In genomic region chrX:134424263-134424662, GRCm38 (mm10) we compare ENCODE assay signal across 32 mouse cellular contexts. TPM values are rescaled to one million over a fixed set of nuclear protein-coding genes. Genes with fewer than 3 reads are reported as not detected.
"Had no signal": no experiment of that assay in that cellular context is flagged by ENCODE, and none has a peak within 500 bp of the region (broad histone marks: within the 10 kb centered on the region; RNA-seq: fewer than 3 reads in every experiment).

No protein-coding gene starts in this region.

- H3K36me3 ChIP-seq: heart, embryonic 13.5 days; heart, embryonic 15.5 days; hindbrain, embryonic 13.5 days; intestine, embryonic 15.5 days; limb, embryonic 10.5 days; limb, embryonic 12.5 days had no signal

- H3K27me3 ChIP-seq: heart, embryonic 13.5 days; heart, embryonic 15.5 days; hindbrain, embryonic 13.5 days; intestine, embryonic 15.5 days had no signal

- H3K9me3 ChIP-seq: heart, embryonic 13.5 days; heart, embryonic 15.5 days; hindbrain, embryonic 13.5 days; intestine, embryonic 15.5 days; limb, embryonic 10.5 days; limb, embryonic 12.5 days had no signal

- H3K4me3 ChIP-seq: gastrocnemius, adult 2 months; heart, adult 2 months; heart, embryonic 13.5 days; heart, embryonic 15.5 days; hindbrain, embryonic 13.5 days; intestine, embryonic 15.5 days; layer of hippocampus, adult 2 months; left cerebral cortex, adult 2 months; limb, embryonic 10.5 days; limb, embryonic 12.5 days had no signal

- H3K27ac ChIP-seq: gastrocnemius, adult 2 months; heart, adult 2 months; heart, embryonic 13.5 days; heart, embryonic 15.5 days; hindbrain, embryonic 13.5 days; intestine, embryonic 15.5 days; layer of hippocampus, adult 2 months; left cerebral cortex, adult 2 months; limb, embryonic 10.5 days; limb, embryonic 12.5 days had no signal

- H3K4me1 ChIP-seq: heart, embryonic 13.5 days; hindbrain, embryonic 13.5 days; intestine, embryonic 15.5 days; limb, embryonic 10.5 days; limb, embryonic 12.5 days had no signal

- DNase-seq: gastrocnemius, adult 2 months; gastrocnemius, postnatal 10 days; gastrocnemius, postnatal 25 days; heart, adult 11 months; heart, adult 2 months; heart, postnatal 14 days; heart, postnatal 36 days; kidney, adult 18-20 months; kidney, adult 8-10 months; kidney, postnatal 10 days; kidney, postnatal 25 days; kidney, postnatal 4 days; liver had no signal

- H3K9ac ChIP-seq: heart, embryonic 13.5 days; heart, embryonic 15.5 days; hindbrain, embryonic 13.5 days; intestine, embryonic 15.5 days; limb, embryonic 12.5 days had no signal

- H3K4me2 ChIP-seq: heart, embryonic 11.5 days; heart, embryonic 13.5 days; heart, embryonic 15.5 days; hindbrain, embryonic 13.5 days; intestine, embryonic 15.5 days; limb, embryonic 12.5 days; liver, embryonic 11.5 days had no signal

- ATAC-seq: hindbrain, embryonic 16.5 days; inflammation-experienced regulatory T-cells, adult 6 months; intestine, embryonic 15.5 days; intestine, postnatal 0 days had no signal

RNA-seq across cellular contexts. Expression of gene Drp2, which starts 19.9 kb away (rescaled TPM):
- total RNA-seq: hematopoietic stem cell, adult 5-6 weeks had no signal

RNA-seq across cellular contexts. Expression of gene Taf7l, which starts 52.0 kb away (rescaled TPM):
- total RNA-seq: gastrocnemius, adult 2 months; gastrocnemius, postnatal 10 days; gastrocnemius, postnatal 25 days; gastrocnemius, postnatal 4 days; heart, adult 2 months; heart, postnatal 14 days; heart, postnatal 36 days; hematopoietic stem cell, adult 5-6 weeks; layer of hippocampus, adult 2 months; layer of hippocampus, postnatal 10 days; left cerebral cortex, postnatal 14 days had no signal
- polyA plus RNA-seq: heart, adult 2 months; heart, embryonic 11.5 days; heart, embryonic 13.5 days; heart, embryonic 15.5 days; heart, postnatal 0 days; inflammation-experienced regulatory T-cells, adult 6 months; intestine, embryonic 15.5 days; intestine, postnatal 0 days; kidney, embryonic 14.5 days; liver, embryonic 11.5 days had no signal
